Mouse (Mus musculus) kidney, embryonic 15.5 days (tissue): ENCODE measurements around the gene Myo9a. TPM values are rescaled to one million over a fixed set of nuclear protein-coding genes. Genes with fewer than 3 reads are reported as not detected.
"Not testable (repeated sequence)": the region's sequence is repeated elsewhere in the genome, so short reads cannot be mapped to it uniquely, and the experiment has no call there.

Source experiments
- ATAC-seq: fragments of 200-750 bp; cut with Nextera tagmentation; replicated peaks from 2 replicates; pipeline ENCODE4 v1.8.0; 2017; ENCODE audit warnings: moderate TSS enrichment; ENCODE audit not compliant: low FRiP score
- H3K27ac ChIP-seq: fragments of 300-500 bp; sonication (generic); 2 replicates; pipeline ENCODE4 v1.5.1; 2015; ENCODE audit warnings: mild to moderate bottlenecking, inconsistent platforms
- H3K27me3 ChIP-seq: fragments of 300-500 bp; sonication (generic); 2 replicates; pipeline ENCODE4 v1.6.1; 2015; ENCODE audit warnings: inconsistent platforms
- H3K36me3 ChIP-seq: fragments of 300-500 bp; sonication (generic); 2 replicates; pipeline ENCODE4 v1.6.1; 2015; ENCODE audit warnings: inconsistent platforms
- H3K4me1 ChIP-seq: fragments of 300-500 bp; sonication (generic); 2 replicates; pipeline ENCODE4 v1.6.1; 2015; ENCODE audit warnings: inconsistent platforms
- H3K4me2 ChIP-seq: fragments of 300-500 bp; sonication (generic); 2 replicates; pipeline ENCODE4 v1.6.1; 2015; ENCODE audit warnings: moderate library complexity, mild to moderate bottlenecking, inconsistent platforms
- H3K4me3 ChIP-seq: fragments of 300-500 bp; sonication (generic); replicated peaks from 2 replicates; pipeline ENCODE4 v1.5.1; 2015; ENCODE audit warnings: mild to moderate bottlenecking, inconsistent platforms
- H3K9ac ChIP-seq: fragments of 300-500 bp; sonication (generic); 2 replicates; pipeline ENCODE4 v1.6.1; 2015; ENCODE audit warnings: mild to moderate bottlenecking, inconsistent platforms
- H3K9me3 ChIP-seq: fragments of 300-500 bp; sonication (generic); replicated peaks from 2 replicates; pipeline ENCODE4 v1.6.1; 2016; ENCODE audit warnings: inconsistent platforms
- WGBS: fragments of 180-500 bp; shearing (Covaris S2); methylation state at CpG from one replicate; pipeline ENCODE4 v1.1.7; 2015; ENCODE audit warnings: mixed read lengths; 5-methylcytosine and 5-hydroxymethylcytosine counted together
- polyA plus RNA-seq: library from polyadenylated mRNA; unstranded; fragments of >200 nt; fragmentation: Nextera tagmentation; extraction: Ambion mirVana; gene quantifications from 2 replicates; pipeline ENCODE4 v1.2.1, GENCODE M21; 2015

Gene Myo9a
- polyA plus RNA-seq, 1 experiment from 2014 or later, result 18.7 TPM

GRCm38 (mm10) chr9:59953556-59953955, 202.9 kb downstream of the Myo9a start:
- Histone ChIP-seq H3K4me3 (no peak overlapping the region), H3K9me3 (no peaks in the 10 kb centered on the region), H3K36me3 (no peaks in the 10 kb centered on the region), H3K4me1 (0 out of 2 replicates have a peak, but pooled peaks cover 4% of the 10 kb centered on the region), H3K9ac (no peak overlapping the region), H3K4me2 (no peak overlapping the region), H3K27ac (no peak overlapping the region), H3K27me3 (no peaks in the 10 kb centered on the region)
- ATAC-seq, result no peak
- WGBS, result 77% methylated on average over 7 of the region's 7 CpGs

DNA sequence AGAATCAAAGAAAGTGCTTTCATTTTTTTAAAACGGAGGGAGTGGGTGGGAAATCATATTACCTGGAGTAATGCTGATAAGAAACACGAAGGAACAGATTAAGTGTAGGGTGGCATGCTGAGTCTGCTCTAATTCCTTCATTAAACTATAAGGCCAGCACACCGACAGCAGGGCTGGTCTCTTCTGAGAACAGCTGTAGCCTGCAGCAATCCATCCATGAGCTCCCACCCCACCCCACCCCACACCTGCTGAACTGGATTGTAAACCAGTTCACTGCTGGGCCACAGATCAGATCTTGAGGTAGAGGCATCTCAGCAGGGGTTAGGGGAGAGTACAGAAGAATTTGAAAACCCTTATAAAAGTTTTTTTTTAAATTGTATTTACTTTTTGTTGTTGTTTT, 204.5 kb downstream of the Myo9a start:
- ATAC-seq, result no peak
- Histone ChIP-seq H3K4me1 (peaks cover 8% of the 10 kb centered on the region; the same call in 1 of the 2 replicates), H3K27me3 (no peaks in the 10 kb centered on the region), H3K4me3 (no peak overlapping the region), H3K9me3 (no peaks in the 10 kb centered on the region), H3K4me2 (no peak overlapping the region), H3K36me3 (no peaks in the 10 kb centered on the region), H3K27ac (no peak overlapping the region), H3K9ac (no peak overlapping the region)
- WGBS, result 56% methylated on average over 3 of the region's 3 CpGs

GRCm38 (mm10) chr9:59955692-59956091, 205.0 kb downstream of the Myo9a start:
- Histone ChIP-seq H3K4me3 (no peak overlapping the region), H3K36me3 (no peaks in the 10 kb centered on the region), H3K9ac (no peak overlapping the region), H3K4me2 (no peak overlapping the region), H3K27me3 (no peaks in the 10 kb centered on the region), H3K4me1 (peaks cover 8% of the 10 kb centered on the region; the same call in 1 of the 2 replicates), H3K9me3 (no peaks in the 10 kb centered on the region), H3K27ac (no peak overlapping the region)
- 81% methylated on average over 6 of the region's 6 CpGs for WGBS
- ATAC-seq, result no peak

- no peak for ATAC-seq
- 50% methylated on average over 6 of the region's 6 CpGs for WGBS
- H3K4me3 ChIP-seq, result peak overlapping the region; percentile 24; the same call in 1 of the 2 replicates
- H3K9me3 ChIP-seq, result no peaks in the 10 kb centered on the region
- H3K9ac ChIP-seq, result no peak overlapping the region
- H3K27ac ChIP-seq, result no peak overlapping the region
- no peaks in the 10 kb centered on the region for H3K27me3 ChIP-seq
- peaks cover 8% of the 10 kb centered on the region; the same call in 1 of the 2 replicates for H3K4me1 ChIP-seq
- peak overlapping the region; percentile 41; the same call in 1 of the 2 replicates for H3K4me2 ChIP-seq
- no peaks in the 10 kb centered on the region for H3K36me3 ChIP-seq
These were observed 205.8 kb downstream of the Myo9a start for GRCm38 (mm10) chr9:59956496-59956895.

GRCm38 (mm10) chr9:59958115-59958514, 207.4 kb downstream of the Myo9a start:
- not testable (repeated sequence) for H3K9ac ChIP-seq, H3K9me3 ChIP-seq, H3K36me3 ChIP-seq, H3K4me3 ChIP-seq, H3K27ac ChIP-seq, ATAC-seq, H3K27me3 ChIP-seq, H3K4me1 ChIP-seq, H3K4me2 ChIP-seq
- WGBS, result 67% methylated on average over 1 of the region's 1 CpGs

GRCm38 (mm10) chr9:59959276-59959675, 208.6 kb downstream of the Myo9a start:
- Histone ChIP-seq H3K4me2 (no peak overlapping the region), H3K9ac (no peak overlapping the region), H3K4me1 (peaks cover 8% of the 10 kb centered on the region), H3K4me3 (no peak overlapping the region), H3K36me3 (no peaks in the 10 kb centered on the region), H3K27ac (no peak overlapping the region), H3K27me3 (no peaks in the 10 kb centered on the region), H3K9me3 (no peaks in the 10 kb centered on the region)
- peak; percentile 59; the same call in 1 of the 2 replicates for ATAC-seq
- 3% methylated on average over 8 of the region's 8 CpGs for WGBS

GRCm38 (mm10) chr9:59960559-59960958, 209.9 kb downstream of the Myo9a start, which contains the start of gene Nr2e3:
Gene Nr2e3 (minus strand): TSS chr9:59960659.
- no peak within 1 kb of the TSS for H3K4me3 ChIP-seq
- no peaks in the 10 kb centered on the region for H3K9me3 ChIP-seq
- H3K4me2 ChIP-seq, result no peak within 1 kb of the TSS
- H3K9ac ChIP-seq, result no peak within 1 kb of the TSS
- H3K27me3 ChIP-seq, result no peaks in the 10 kb centered on the region
- no peak within 1 kb of the TSS for H3K27ac ChIP-seq
- 85% methylated on average over 10 of the region's 10 CpGs for WGBS
- H3K36me3 ChIP-seq, result no peaks in the 10 kb centered on the region
- ATAC-seq, result no peak
- H3K4me1 ChIP-seq, result peaks cover 19% of the 10 kb centered on the region

DNA sequence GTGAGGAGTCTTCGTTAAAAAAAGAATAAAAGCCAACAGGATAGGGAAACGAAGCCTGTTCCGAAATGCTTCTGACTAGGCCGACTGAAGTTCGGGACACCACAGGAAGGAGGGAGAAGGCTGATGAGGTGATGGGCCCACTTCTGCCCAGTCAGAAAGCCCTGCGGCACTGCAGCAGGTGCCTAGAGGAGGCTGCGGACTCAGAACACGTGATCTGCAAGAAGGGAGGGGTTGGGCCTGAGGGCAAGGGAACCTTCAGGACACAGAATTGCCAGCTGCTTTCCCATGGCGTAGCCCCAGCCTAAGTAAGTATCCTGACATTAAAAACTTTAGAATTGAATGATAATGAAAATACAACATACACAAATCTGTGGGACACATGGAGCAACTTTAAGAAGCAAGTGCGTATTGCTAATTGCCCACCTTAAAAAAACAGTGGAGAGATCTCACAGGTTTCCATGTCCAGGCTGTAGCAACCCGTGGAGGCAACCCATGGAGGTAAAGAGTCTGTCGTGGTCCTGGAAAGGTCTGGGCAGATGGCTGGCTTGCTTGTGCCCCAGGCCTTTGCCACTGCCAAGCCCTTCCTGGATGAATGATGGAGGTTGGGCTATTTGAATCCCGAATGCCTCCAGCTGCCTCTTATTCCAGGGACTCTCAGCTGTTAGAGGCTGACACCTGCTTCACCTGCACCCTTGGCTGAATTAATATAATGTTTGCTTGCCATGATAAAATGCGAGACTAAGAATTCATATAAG, 210.7 kb downstream of the Myo9a start:
- H3K36me3 ChIP-seq, result no peaks in the 10 kb centered on the region
- 65% methylated on average over 14 of the region's 14 CpGs for WGBS
- no peaks in the 10 kb centered on the region for H3K9me3 ChIP-seq
- no peak overlapping the region for H3K4me2 ChIP-seq
- no peaks in the 10 kb centered on the region for H3K27me3 ChIP-seq
- no peak overlapping the region for H3K9ac ChIP-seq
- peaks cover 23% of the 10 kb centered on the region for H3K4me1 ChIP-seq
- H3K4me3 ChIP-seq, result no peak overlapping the region
- ATAC-seq, result no peak
- no peak overlapping the region for H3K27ac ChIP-seq

DNA sequence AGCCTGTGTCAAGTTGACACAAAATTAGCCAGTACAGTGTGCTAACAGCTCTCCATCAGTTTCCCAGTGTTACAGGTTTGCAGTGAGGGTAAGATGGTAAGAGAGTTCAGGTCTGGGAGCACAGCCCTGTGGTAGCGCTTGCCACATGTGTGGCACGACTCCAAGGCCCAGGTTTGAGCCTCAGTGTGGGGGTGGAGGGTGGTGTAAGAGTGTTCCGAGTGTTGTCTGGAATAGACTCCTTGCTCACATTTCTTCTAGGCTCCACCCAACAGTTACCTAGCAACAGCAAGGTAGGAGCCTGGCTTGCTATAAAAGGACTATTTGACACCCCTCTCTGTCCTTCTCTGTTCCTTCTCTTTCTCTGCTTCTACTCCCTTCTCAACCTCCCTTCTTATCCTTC, 213.7 kb downstream of the Myo9a start:
- ATAC-seq, result no peak
- Histone ChIP-seq H3K9ac (no peak overlapping the region), H3K36me3 (no peaks in the 10 kb centered on the region), H3K4me2 (no peak overlapping the region), H3K27me3 (no peaks in the 10 kb centered on the region), H3K4me1 (peaks cover 22% of the 10 kb centered on the region), H3K9me3 (no peaks in the 10 kb centered on the region), H3K27ac (no peak overlapping the region), H3K4me3 (no peak overlapping the region)
- 45% methylated on average over 3 of the region's 3 CpGs for WGBS

DNA sequence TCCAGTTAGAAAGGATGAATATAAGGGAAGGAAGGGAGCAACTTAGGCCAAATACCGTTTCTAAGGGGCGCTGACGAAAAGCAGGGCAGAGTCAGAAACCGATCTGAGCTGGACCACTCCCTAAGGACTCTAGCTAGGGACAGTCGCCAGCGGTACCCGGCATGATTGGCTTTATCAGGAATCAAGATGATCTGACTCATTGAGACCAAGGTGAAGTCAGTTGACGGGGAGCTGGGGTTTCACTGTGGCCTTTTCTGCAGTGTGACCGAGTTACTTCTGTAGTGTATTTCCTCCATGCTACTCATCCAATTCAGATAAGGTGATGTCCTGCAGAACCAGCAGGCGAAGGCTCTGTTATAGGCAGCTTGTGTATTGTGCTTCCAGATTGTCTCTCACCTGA, 214.3 kb downstream of the Myo9a start:
- 83% methylated on average over 10 of the region's 10 CpGs for WGBS
- ATAC-seq, result no peak
- Histone ChIP-seq H3K4me2 (no peak overlapping the region), H3K9me3 (no peaks in the 10 kb centered on the region), H3K9ac (no peak overlapping the region), H3K27ac (0 out of 2 replicates have a peak overlapping the region, but pooled peaks have one; percentile 9), H3K4me1 (peaks cover 19% of the 10 kb centered on the region), H3K4me3 (no peak overlapping the region), H3K27me3 (no peaks in the 10 kb centered on the region), H3K36me3 (no peaks in the 10 kb centered on the region)

- Histone ChIP-seq H3K9me3 (no peaks in the 10 kb centered on the region), H3K27me3 (no peaks in the 10 kb centered on the region), H3K4me2 (no peak overlapping the region), H3K9ac (no peak overlapping the region), H3K27ac (no peak overlapping the region), H3K4me3 (no peak overlapping the region), H3K4me1 (peaks cover 17% of the 10 kb centered on the region), H3K36me3 (peaks cover 17% of the 10 kb centered on the region; the same call in 1 of the 2 replicates)
- no peak for ATAC-seq
- 27% methylated on average over 6 of the region's 6 CpGs for WGBS
These were observed 218.7 kb downstream of the Myo9a start for GRCm38 (mm10) chr9:59969383-59969782.

DNA sequence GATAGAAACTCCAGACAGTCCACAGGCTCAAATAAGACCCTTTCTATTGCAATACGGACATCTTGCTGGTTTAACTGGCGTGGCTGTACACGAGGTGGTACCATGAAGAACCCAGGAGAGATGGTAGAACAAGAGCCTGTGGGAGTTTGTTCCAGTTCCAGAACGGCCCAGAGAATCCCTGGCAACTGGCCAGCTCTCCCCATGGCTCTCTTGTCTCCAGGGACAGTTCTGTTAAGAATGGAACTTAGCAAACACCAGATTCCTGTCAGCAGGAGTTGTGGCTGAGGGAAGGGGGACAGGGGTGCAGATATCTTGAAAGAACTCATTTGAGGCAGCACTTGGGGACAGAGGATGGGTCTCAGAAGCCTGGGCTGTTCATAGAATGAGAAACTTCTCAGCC, 220.6 kb downstream of the Myo9a start:
- ATAC-seq, result no peak
- 0 out of 2 replicates have a peak, but pooled peaks cover 3% of the 10 kb centered on the region for H3K4me1 ChIP-seq
- H3K9ac ChIP-seq, result no peak overlapping the region
- no peaks in the 10 kb centered on the region for H3K9me3 ChIP-seq
- H3K27me3 ChIP-seq, result no peaks in the 10 kb centered on the region
- WGBS, result 75% methylated on average over 4 of the region's 4 CpGs
- H3K4me2 ChIP-seq, result no peak overlapping the region
- H3K4me3 ChIP-seq, result no peak overlapping the region
- H3K27ac ChIP-seq, result no peak overlapping the region
- peaks cover 19% of the 10 kb centered on the region; the same call in 1 of the 2 replicates for H3K36me3 ChIP-seq
